Mouse (Mus musculus) induced T-regulatory cell, adult 2 months (primary cell): ENCODE results near the gene Rbm47.

Experiments
- DNase-seq: peaks from one replicate; pipeline ENCODE4 v3.0.0-alpha.2; 2012; ENCODE audit warnings: low read depth

Gene Rbm47

GRCm38 (mm10) chr5:66165748-66166147 is 7.2 kb downstream of the Rbm47 start:
- DNase-seq: peak; percentile 94

DNA sequence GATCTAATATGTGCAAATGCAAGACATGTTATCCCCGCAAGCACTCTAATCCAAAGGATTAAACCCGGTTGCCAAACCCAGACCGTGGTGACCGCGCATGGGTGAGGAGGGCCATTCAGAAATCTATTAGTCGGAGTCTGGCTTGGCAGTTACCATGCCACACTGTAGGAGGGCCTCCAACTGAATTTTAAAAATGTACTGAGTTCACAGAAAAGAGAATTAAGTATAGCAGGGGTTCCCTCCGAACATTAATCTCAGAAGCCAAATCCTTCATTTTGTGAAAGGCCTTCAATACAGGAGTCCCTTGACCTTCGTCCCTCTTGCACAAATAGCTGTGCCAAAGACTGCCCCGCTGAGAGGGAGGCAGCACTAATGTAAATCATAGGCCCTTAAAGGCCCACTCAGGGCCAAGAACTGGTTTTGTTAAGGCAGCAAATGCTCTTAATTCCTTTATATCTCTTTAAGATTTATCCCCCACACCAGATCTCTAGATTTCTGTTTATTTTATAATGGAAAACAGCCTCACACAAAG is 16.4 kb downstream of the Rbm47 start:
- DNase-seq: no peak

GRCm38 (mm10) chr5:66154616-66155015 is 18.3 kb downstream of the Rbm47 start:
- DNase-seq: peak; percentile 55

- DNase-seq: peak; percentile 27
These were observed 19.4 kb downstream of the Rbm47 start for GRCm38 (mm10) chr5:66153486-66153885.

GRCm38 (mm10) chr5:66151301-66152188 is 21.4 kb downstream of the Rbm47 start:
- DNase-seq: peak; percentile 76

DNA sequence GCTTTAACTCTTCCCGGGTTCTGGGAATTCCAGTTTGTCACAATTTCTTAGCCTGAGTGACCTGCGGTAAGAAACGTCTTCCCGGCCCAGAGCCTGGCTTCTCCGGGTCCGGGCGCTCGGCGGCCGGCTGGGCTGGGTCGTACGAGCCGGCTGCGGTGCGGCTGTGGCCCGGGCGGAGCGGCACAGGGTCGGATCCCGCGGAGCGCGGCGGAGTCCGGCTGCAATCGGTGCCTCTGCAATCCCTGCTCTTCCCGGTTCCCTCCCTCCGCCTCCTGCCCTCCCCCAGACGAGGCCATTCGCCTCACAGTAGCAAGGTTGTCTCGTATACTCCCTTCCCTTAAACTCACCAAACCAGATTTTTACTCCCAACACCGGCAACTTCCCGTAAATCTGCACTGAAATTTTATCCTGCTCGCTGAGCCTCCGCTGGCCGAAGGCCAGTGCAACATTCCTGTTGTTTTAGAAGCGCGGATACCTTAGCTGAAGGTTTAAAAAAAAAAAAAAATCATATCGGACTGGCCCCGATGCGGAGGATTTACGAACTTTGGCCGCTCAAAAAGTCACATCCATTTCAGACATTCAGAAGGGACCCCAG is 22.1 kb downstream of the Rbm47 start:
- DNase-seq: no peak

DNA sequence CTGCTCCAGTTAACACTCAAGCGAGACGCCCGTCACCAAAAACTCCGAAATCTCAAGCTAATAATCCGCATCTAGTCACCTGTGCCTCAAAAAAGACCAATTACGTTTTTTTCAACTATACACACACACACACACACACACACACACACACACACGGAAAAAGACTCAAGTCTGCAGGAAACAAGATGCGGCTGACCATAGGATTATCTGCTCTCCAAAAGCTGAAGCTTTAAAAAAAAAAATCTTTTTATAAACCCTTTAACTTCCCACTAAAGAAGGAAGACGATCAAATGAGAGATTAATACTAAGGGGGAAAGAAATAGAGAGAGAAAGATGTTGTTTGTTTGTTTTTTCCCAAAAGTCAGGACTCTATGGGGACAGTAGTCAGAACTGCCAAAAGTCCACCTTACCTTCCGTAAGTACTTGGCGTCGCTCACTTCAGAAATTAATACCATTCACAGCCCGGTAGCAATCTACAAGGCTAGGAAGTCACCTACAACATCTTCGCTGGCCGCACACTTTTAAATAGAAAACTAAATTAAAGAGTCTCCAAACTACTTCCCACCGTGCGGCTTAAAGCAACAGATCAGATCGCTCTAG is 22.7 kb downstream of the Rbm47 start:
- DNase-seq: peak; percentile 61

- DNase-seq: peak; percentile 39
These were observed 23.3 kb downstream of the Rbm47 start for GRCm38 (mm10) chr5:66149571-66149970.

DNA sequence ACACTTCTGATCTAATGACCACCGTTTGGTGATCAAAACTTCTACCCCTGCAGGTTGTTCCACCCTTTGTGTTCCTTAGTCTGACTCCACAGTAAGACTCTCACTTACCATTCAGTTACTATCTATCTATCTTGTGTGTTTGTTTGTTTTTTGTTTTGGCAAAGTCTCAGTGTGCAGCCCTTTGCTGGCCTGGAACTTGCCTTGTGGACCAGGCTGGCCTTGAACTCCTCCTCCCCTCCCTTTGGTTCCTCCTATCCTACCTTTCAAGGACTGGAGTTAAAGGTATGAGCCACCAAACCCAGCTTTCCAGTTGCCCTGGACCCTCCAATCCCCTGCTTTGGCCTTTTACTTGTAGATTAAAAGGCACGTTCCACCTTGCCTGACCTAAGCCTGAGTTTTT is 23.8 kb downstream of the Rbm47 start:
- no peak for DNase-seq

- DNase-seq: no peak
These were observed 25.6 kb downstream of the Rbm47 start for GRCm38 (mm10) chr5:66147313-66147712.

- DNase-seq: no peak
These were observed 27.3 kb downstream of the Rbm47 start for GRCm38 (mm10) chr5:66145583-66145982.

DNA sequence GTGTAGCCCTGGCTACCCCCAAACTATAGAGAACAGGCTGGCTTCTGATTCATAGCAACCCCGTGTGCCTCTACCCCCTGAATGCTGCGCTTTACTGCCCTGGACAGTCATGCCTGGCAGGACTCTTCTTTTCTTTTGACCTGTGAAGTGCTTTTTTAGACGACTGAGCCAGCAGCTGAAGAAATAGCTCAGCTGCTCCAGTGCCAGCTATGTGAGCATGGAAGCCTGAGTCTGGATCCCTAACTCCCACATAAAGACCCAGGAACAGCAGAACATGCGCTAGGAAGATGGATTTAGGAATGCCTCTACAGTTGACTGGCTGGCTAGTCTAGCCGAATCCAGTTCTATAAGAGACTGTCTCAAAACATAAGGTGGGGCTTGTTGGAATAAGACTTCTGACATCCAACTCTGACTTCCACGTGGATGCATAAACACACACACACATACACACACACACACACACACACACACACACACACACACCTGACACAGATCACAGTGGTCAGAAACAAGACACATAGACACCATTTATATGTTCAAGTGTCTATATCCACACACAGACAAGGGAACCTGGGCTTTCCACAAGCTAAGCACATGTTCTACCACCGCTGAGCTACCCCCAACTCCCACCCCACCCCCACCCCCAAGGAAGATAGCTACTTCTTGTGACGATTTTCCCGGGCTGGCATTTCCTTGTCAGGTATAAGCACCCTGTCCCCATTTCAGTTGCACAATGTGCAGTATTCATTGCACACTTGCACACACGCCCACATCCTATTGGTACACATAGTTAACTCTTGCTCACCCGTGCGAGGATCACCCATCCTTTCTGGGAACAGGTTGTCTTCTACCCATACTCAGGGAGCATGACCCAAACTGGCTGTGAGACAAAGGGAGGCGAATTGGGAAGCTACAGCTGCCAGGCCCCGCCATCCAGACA is 29.6 kb downstream of the Rbm47 start:
- DNase-seq: no peak

GRCm38 (mm10) chr5:66141474-66141873 is 31.4 kb downstream of the Rbm47 start:
- no peak for DNase-seq

- peak; percentile 37 for DNase-seq
These were observed 33.2 kb downstream of the Rbm47 start for GRCm38 (mm10) chr5:66139634-66140295.

GRCm38 (mm10) chr5:66139171-66139570 is 33.7 kb downstream of the Rbm47 start:
- no peak for DNase-seq

DNA sequence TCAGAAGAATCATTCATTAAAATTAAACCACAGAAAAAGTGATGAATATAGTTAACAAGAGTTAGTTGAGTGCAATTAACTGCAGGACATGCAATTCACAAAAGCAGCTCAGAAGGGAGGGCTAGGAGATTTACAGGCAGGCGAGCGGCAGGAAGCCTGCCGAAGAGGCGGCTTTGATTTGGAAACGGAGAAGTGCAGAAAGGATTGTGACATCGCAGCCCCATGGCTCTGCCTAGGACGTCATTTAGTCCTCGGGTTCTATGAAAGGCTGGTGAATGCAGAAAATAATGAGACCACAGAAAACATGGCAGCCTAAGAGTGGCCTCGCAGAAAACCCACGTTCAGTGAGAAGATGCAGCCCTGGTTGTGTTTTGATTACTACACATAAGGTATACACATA is 34.3 kb downstream of the Rbm47 start:
- DNase-seq: no peak

DNA sequence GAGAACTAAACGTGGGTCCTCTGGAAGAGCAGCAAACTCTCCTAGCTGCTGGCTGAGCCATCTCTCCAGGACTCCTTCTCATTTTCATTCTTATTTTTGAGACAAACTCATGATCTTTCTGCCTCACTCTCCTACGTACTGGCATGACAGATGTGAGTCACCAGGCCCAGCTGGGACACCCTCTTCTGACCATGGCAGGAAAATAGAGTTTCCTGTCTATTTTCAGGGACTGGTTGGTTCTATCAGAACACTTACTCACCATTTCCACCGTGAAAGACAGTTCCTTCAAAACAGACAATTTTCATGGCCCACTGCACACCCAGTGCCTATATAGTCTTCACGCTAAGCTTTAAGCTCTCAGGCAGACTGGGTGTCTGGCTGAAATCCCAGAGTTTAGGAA is 35.7 kb downstream of the Rbm47 start:
- peak; percentile 22 for DNase-seq

DNA sequence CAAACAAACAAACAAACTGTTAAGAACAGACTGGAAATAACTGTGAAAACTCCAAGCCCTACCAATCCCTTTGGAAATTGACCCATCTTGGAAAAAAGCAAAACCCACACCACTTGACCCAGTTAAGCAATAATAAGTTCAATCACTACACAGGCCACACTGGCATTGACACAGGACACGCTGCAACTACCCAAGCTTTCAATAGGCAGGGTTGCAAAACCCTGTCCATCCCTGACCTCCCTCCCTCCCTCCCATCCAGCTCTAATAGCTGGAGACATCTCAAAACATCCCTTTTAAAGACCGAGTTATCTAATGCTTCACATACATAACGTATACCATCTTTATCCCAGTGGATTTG is 37.1 kb downstream of the Rbm47 start:
- DNase-seq: no peak

GRCm38 (mm10) chr5:66135161-66135852 is 37.6 kb downstream of the Rbm47 start:
- DNase-seq: no peak

DNA sequence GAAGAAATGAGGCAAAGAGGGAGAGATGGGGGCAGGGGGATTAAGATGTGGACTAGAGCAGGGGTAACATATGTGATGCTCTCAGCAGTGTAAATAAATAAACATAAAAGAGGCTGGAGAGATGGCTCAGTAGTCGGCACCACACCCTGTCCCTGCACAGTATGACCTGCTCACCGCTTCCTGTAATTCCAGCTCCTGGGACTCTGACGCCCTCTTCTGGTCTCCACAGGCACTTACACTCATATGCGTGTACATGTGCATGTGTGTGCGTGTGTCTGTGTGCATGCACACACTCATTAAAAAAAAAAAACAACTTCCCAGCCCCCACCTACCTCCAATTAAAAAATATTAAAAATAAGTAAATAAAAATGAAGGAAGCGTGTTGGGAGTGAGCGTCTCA is 38.3 kb downstream of the Rbm47 start:
- peak; percentile 28 for DNase-seq

- DNase-seq: no peak
These were observed 44.0 kb downstream of the Rbm47 start for GRCm38 (mm10) chr5:66128948-66129347.
